Mouse (Mus musculus) lung, postnatal 0 days (tissue): Measurements from ENCODE around the gene Pdgfra. TPM values are rescaled to one million over a fixed set of nuclear protein-coding genes. Genes with fewer than 3 reads are reported as not detected.

ENCODE experiments used
- ATAC-seq: fragments of 200-750 bp; cut with Nextera tagmentation; 2 replicates; pipeline ENCODE4 v1.8.0; 2017; ENCODE audit warnings: moderate library complexity
- DNase-seq: peaks from one replicate; pipeline ENCODE4 v3.0.0-alpha.2; 2016; ENCODE audit warnings: low spot score
- H3K27ac ChIP-seq: fragments of 300-500 bp; sonication (generic); 2 replicates; pipeline ENCODE4 v1.5.1; 2014; ENCODE audit warnings: antibody characterized with exemption, mild to moderate bottlenecking, low read length, mixed read lengths
- H3K27me3 ChIP-seq: fragments of 300-500 bp; sonication (generic); replicated peaks from 2 replicates; pipeline ENCODE4 v1.6.1; 2014; ENCODE audit warnings: low read length, mixed read lengths; ENCODE audit not compliant: insufficient read depth
- H3K36me3 ChIP-seq: fragments of 300-500 bp; sonication (generic); 2 replicates; pipeline ENCODE4 v1.6.1; 2014; ENCODE audit warnings: low read length, mixed read lengths; ENCODE audit not compliant: insufficient read depth
- H3K4me1 ChIP-seq: fragments of 300-500 bp; sonication (generic); 2 replicates; pipeline ENCODE4 v1.6.1; 2014; ENCODE audit warnings: antibody characterized with exemption, low read depth, low read length, mixed read lengths; ENCODE audit not compliant: insufficient read depth
- H3K4me2 ChIP-seq: fragments of 300-500 bp; sonication (generic); replicated peaks from 2 replicates; pipeline ENCODE4 v1.6.1; 2014; ENCODE audit warnings: low read depth, mild to moderate bottlenecking, low read length, moderate library complexity, mixed read lengths
- H3K4me3 ChIP-seq: fragments of 300-500 bp; sonication (generic); 2 replicates; pipeline ENCODE4 v1.5.1; 2014; ENCODE audit warnings: low read depth, low read length
- H3K9ac ChIP-seq: fragments of 300-500 bp; sonication (generic); replicated peaks from 2 replicates; pipeline ENCODE4 v1.6.1; 2014; ENCODE audit warnings: low read depth, mild to moderate bottlenecking
- H3K9me3 ChIP-seq: fragments of 300-500 bp; sonication (generic); 2 replicates; pipeline ENCODE4 v1.6.1; 2016; ENCODE audit warnings: low read length, mixed read lengths
- CTCF ChIP-seq: IDR thresholded peaks from 2 replicates; pipeline ENCODE4 v1.5.1; 2016; ENCODE audit warnings: antibody characterized with exemption, mild to moderate bottlenecking
- EP300 ChIP-seq: IDR thresholded peaks from 2 replicates; pipeline ENCODE4 v1.6.1; 2016; ENCODE audit warnings: antibody characterized with exemption, mild to moderate bottlenecking, control low read depth
- WGBS: fragments of 180-500 bp; shearing (Covaris S2); extraction: QIAGEN DNeasy Blood & Tissue Kit; methylation state at CpG from one replicate; pipeline ENCODE4 v1.1.7; 2014; 5-methylcytosine and 5-hydroxymethylcytosine counted together
- polyA plus RNA-seq: library from polyadenylated mRNA; unstranded; fragments of >200 nt; fragmentation: Nextera tagmentation; extraction: Ambion mirVana; gene quantifications from 2 replicates; pipeline ENCODE4 v1.2.1, GENCODE M21; 2015

The Pdgfra gene
- polyA plus RNA-seq, 1 experiment from 2014 or later, result 14.2 TPM

DNA sequence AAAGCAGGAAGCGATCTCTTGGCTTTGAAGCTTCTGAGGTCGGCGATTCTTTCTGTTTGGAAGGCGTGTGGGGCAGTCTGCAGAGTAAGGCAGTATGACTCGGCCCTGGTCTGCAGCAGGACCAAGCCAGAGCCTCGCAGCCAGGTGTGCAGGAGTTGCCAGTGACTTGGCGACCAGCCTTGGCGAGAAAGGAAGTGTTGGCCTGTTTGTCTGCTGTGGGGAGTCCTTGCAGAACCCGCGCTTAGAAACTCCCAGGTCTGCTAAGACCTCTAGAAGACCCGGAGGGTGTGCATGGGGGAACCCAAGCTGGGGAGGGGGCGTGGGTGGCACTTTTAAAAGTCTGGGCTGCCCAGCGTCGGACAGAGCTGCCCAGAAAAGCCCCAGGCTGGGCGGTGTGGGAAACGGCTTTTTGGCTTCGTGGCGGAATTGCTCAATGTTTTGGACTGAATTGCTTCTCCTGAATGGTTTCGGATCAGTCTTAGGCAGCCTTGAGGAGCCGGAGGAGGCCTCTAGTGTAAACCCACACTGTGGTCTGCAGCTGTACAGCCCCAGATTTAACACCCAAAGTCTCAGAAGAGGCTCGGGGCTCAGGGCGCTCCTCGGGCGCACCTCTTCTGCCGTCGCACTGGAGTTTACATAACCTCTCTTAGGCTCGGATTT lies 2.0 kb downstream of the Pdgfra start:
- DNase-seq (peak; percentile 69), ATAC-seq (no peak)
- no peak for TF ChIP-seq EP300
- TF ChIP-seq CTCF, result no peak
- H3K27me3 ChIP-seq, result peaks cover 42% of the 10 kb centered on the region
- H3K4me3 ChIP-seq, result peak overlapping the region; percentile 43
- H3K4me2 ChIP-seq, result peak overlapping the region; percentile 43
- under 1% methylated on average over 27 of the region's 27 CpGs for WGBS
- no peaks in the 10 kb centered on the region; the same call in 1 of the 2 replicates for H3K4me1 ChIP-seq
- peak overlapping the region; percentile 69 for H3K27ac ChIP-seq
- H3K9ac ChIP-seq, result peak overlapping the region; percentile 50; the same call in 1 of the 2 replicates
- H3K9me3 ChIP-seq, result no peaks in the 10 kb centered on the region
- no peaks in the 10 kb centered on the region for H3K36me3 ChIP-seq

DNA sequence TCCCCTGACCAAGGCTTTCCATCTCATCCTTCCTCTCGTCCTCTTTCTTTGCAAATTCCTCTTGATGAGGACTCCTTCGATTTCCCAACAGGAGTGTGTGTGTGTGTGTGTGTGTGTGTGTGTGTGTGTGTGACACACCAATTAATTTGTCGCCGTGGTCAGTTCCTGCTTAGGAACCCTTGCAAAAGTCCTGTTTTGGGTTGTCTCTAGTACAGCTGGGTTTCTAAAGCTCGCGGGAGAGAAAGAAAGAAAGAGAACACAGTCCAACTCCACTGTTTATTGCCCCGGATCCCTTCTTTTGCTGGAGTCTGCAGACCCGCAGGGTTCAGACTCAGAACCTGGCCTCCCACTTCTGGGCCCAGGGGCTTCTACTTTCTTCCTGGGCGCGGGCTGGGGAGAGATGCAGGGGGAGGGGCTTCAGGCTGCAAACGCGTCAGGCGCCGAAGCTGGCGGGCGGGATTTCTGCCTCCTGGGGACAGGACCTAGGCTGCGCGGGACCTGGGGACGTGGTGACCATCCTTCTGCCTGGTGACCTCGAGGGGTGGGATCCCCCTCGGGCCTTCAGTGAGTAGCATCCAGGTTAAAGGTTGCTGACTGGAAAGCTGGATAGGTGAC lies 2.6 kb downstream of the Pdgfra start:
- H3K9ac ChIP-seq, result peak overlapping the region; percentile 50; the same call in 1 of the 2 replicates
- no peaks in the 10 kb centered on the region; the same call in 1 of the 2 replicates for H3K4me1 ChIP-seq
- ATAC-seq (no peak), DNase-seq (peak; percentile 61)
- H3K36me3 ChIP-seq, result no peaks in the 10 kb centered on the region
- WGBS, result 5% methylated on average over 21 of the region's 21 CpGs
- H3K27me3 ChIP-seq, result peaks cover 37% of the 10 kb centered on the region
- H3K27ac ChIP-seq, result peak overlapping the region; percentile 69
- H3K4me2 ChIP-seq, result peak overlapping the region; percentile 43
- no peaks in the 10 kb centered on the region for H3K9me3 ChIP-seq
- H3K4me3 ChIP-seq, result peak overlapping the region; percentile 43
- TF ChIP-seq EP300, result no peak
- TF ChIP-seq CTCF, result no peak

DNA sequence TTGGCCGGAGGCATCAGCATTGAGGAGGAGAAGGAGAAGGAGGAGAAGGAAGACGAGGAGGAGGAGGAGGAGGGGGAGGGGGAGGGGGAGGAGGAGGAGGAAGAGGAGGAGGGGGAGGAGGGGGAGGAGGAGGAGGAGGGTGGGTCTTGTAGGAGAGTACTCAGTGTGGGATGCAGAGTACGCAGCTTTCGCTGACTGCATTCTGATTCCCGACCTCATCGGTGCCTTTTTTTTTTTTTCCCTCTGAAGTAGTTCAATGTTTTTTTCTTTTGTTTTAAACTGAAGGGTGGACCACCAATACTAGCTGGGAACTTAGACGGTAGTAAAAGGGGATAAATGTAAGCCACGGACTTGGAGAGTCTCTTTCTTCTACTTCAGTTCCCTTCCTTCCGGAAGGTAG lies 3.2 kb downstream of the Pdgfra start:
- Histone ChIP-seq H3K4me3 (peak overlapping the region; percentile 46), H3K9me3 (no peaks in the 10 kb centered on the region), H3K9ac (peak overlapping the region; percentile 9), H3K27me3 (peaks cover 33% of the 10 kb centered on the region; the same call in 1 of the 2 replicates), H3K4me1 (no peaks in the 10 kb centered on the region; the same call in 1 of the 2 replicates), H3K36me3 (no peaks in the 10 kb centered on the region), H3K4me2 (peak overlapping the region; percentile 69), H3K27ac (peak overlapping the region; percentile 66; the same call in 1 of the 2 replicates)
- WGBS, result under 1% methylated on average over 7 of the region's 9 CpGs
- ATAC-seq (no peak), DNase-seq (peak; percentile 8)
- TF ChIP-seq EP300, result no peak
- no peak for TF ChIP-seq CTCF

DNA sequence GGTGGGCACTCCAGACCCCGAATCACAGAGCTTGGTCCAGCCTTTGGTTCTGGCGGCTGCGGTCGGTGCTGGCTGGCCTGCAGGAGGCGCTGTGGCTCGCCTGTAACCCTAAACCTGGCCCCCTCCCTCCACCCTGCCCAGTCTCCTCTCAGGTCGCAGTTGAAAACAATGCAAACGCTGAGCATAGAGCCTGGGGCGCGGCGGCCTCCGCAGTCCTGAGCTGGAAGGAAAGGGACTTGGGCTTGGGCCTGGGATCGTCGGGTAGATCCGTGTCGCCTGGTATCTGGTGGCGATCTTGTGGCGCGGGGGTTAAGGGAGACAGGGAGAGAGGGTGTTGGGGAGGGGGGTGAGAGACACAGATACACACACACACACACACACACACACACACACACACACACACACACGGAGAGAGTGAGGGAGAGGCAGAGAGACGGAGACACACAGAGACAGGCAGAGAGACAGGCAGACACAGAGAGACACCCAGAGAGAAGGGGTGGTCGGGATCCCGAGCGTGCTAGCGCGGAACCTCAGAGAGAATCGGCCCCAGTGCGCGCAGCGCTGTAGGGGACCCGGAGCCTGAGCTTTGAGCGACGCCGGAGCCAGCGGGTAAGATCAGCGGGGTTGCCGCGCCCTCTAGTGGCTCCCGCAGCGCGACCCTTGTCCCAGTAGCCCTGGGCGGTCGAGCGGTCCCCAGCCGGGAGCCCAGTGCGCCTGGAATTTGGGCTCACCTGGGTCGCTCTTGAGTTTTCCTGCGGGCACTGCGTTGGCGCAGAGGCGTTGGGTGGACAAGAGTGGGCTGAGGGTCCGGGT lies 3.9 kb downstream of the Pdgfra start:
- peak; percentile 86 for TF ChIP-seq CTCF
- TF ChIP-seq EP300, result no peak
- Histone ChIP-seq H3K27ac (peak overlapping the region; percentile 66), H3K36me3 (no peaks in the 10 kb centered on the region), H3K4me1 (no peaks in the 10 kb centered on the region; the same call in 1 of the 2 replicates), H3K27me3 (peaks cover 27% of the 10 kb centered on the region; the same call in 1 of the 2 replicates), H3K9ac (peak overlapping the region; percentile 9), H3K4me3 (peak overlapping the region; percentile 46), H3K9me3 (no peaks in the 10 kb centered on the region), H3K4me2 (peak overlapping the region; percentile 69)
- DNase-seq, result peak; percentile 90
- WGBS, result 2% methylated on average over 51 of the region's 52 CpGs
- peak; percentile 85 for ATAC-seq

DNA sequence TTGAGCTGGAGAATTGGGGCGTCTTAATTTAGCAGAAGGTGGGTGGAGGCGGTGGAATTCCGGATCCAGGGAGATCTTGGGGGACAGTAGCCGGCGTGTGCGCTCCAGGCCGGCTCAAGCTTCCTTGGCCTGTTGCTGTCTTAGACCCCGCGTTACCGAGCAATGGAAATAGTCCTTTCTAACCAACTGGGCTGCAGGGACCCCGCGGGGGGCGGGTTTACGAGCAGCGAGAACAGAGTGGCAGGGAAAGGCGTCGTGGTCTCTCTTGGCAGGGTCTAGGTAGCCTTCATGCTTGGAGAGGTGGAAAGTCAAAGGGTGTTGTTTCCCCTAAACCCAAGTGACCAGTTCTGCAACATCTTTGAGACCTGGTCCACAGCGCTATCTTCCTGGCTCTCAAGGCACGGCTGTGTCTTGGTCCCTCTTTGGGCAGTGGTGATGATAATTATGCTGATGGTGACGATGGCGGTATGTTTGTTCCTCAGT lies 4.5 kb downstream of the Pdgfra start:
- no peaks in the 10 kb centered on the region for H3K36me3 ChIP-seq
- TF ChIP-seq EP300, result no peak
- TF ChIP-seq CTCF, result no peak
- H3K27ac ChIP-seq, result peak overlapping the region; percentile 66
- peak overlapping the region; percentile 69 for H3K4me2 ChIP-seq
- no peak for DNase-seq
- no peaks in the 10 kb centered on the region; the same call in 1 of the 2 replicates for H3K4me1 ChIP-seq
- H3K9me3 ChIP-seq, result no peaks in the 10 kb centered on the region
- H3K9ac ChIP-seq, result peak overlapping the region; percentile 9
- no peak for ATAC-seq
- 4% methylated on average over 21 of the region's 21 CpGs for WGBS
- H3K4me3 ChIP-seq, result peak overlapping the region; percentile 46
- H3K27me3 ChIP-seq, result peaks cover 21% of the 10 kb centered on the region; the same call in 1 of the 2 replicates
